Mouse (Mus musculus): ENCODE data around the gene Phf8. TPM values are rescaled to one million over a fixed set of nuclear protein-coding genes. Genes with fewer than 3 reads are reported as not detected.

The Phf8 gene
- polyA plus RNA-seq, 1 experiment: 7.2 TPM

GRCm38 (mm10) chrX:151653744-151654143, 133.3 kb downstream of the Phf8 start:
- H3K4me2 ChIP-seq (ENCODE audit: low read depth): no peak overlapping the region
- H3ac ChIP-seq (ENCODE audit: control insufficient read depth, insufficient read length): no peak overlapping the region
- TF ChIP-seq USF1 (IDR thresholded peaks at IDR 0.05; ENCODE audit: low read depth) (no peak), TCF12 (IDR thresholded peaks at IDR 0.05; ENCODE audit: insufficient read depth, poor library complexity, severe bottlenecking) (no peak), MYOD1 (IDR thresholded peaks at IDR 0.05; ENCODE audit: control insufficient read depth in 1 of 3, insufficient read length in 2 of 3, low read depth in 2 of 3) (no peak), TCF3 (IDR thresholded peaks at IDR 0.05; ENCODE audit: insufficient read length, low read depth) (no peak), MAX (IDR thresholded peaks at IDR 0.05; ENCODE audit: low read depth) (no peak), SRF (IDR thresholded peaks at IDR 0.05; ENCODE audit: control insufficient read depth, insufficient read length, low read depth) (no peak), REST (IDR thresholded peaks at IDR 0.05; ENCODE audit: insufficient read depth, insufficient read length) (no peak), MYOG (IDR thresholded peaks at IDR 0.05; ENCODE audit: control insufficient read depth in 1 of 3, insufficient read depth in 1 of 3, insufficient read length in 2 of 3, low read depth in 2 of 3) (no peak), POLR2AphosphoS2 (IDR thresholded peaks at IDR 0.05; ENCODE audit: insufficient read length, low read depth) (no peak), E2F4 (IDR thresholded peaks at IDR 0.05; ENCODE audit: insufficient read depth) (no peak)
- H3K36me3 ChIP-seq (ENCODE audit: control insufficient read depth, insufficient read depth): no peaks in the 10 kb centered on the region
- no peak overlapping the region for H3K4me3 ChIP-seq
- no peaks in the 10 kb centered on the region for H3K79me2 ChIP-seq (ENCODE audit: control insufficient read depth, insufficient read depth)
- H3K27me3 ChIP-seq (ENCODE audit: control insufficient read depth, insufficient read depth, insufficient read length): no peaks in the 10 kb centered on the region

- no peak overlapping the region for H3K4me3 ChIP-seq
- no peaks in the 10 kb centered on the region for H3K27me3 ChIP-seq (ENCODE audit: control insufficient read depth, insufficient read depth, insufficient read length)
- H3K4me2 ChIP-seq (ENCODE audit: low read depth): no peak overlapping the region
- H3K36me3 ChIP-seq (ENCODE audit: control insufficient read depth, insufficient read depth): no peaks in the 10 kb centered on the region
- no peaks in the 10 kb centered on the region for H3K79me2 ChIP-seq (ENCODE audit: control insufficient read depth, insufficient read depth)
- TF ChIP-seq MAX (IDR thresholded peaks at IDR 0.05; ENCODE audit: low read depth): no peak
- TF ChIP-seq REST (IDR thresholded peaks at IDR 0.05; ENCODE audit: insufficient read depth, insufficient read length): no peak
- TF ChIP-seq POLR2AphosphoS2 (IDR thresholded peaks at IDR 0.05; ENCODE audit: insufficient read length, low read depth): no peak
- TF ChIP-seq E2F4 (IDR thresholded peaks at IDR 0.05; ENCODE audit: insufficient read depth): no peak
- H3ac ChIP-seq (ENCODE audit: control insufficient read depth, insufficient read length): no peak overlapping the region
Measured at GRCm38 (mm10) chrX:151674492-151675171, 154.2 kb downstream of the Phf8 start.

Other genes with a start within 250 kb of the Phf8 start
- 3.0 TPM for gene Fam120c, start 176.5 kb upstream of the Phf8 start, polyA plus RNA-seq (2012; fragmentation: generic; extraction: Trizol)

All from myocyte (in vitro differentiated cells).